Mouse (Mus musculus): ENCODE results near the gene Gsta3. TPM values are rescaled to one million over a fixed set of nuclear protein-coding genes. Genes with fewer than 3 reads are reported as not detected.
"Not testable (repeated sequence)": the region's sequence is repeated elsewhere in the genome, so short reads cannot be mapped to it uniquely, and the experiment has no call there.

Gene Gsta3
- total RNA-seq, 2 experiments from 2014 or later: 0.10 TPM; not detected in 1

- ATAC-seq (replicated peaks; ENCODE audit: poor library complexity): no peak
Measured at GRCm38 (mm10) chr1:21252566-21253302, 12.3 kb downstream of the Gsta3 start.

- no peak for ATAC-seq (replicated peaks; ENCODE audit: poor library complexity)
Measured at GRCm38 (mm10) chr1:21253303-21253650, 12.9 kb downstream of the Gsta3 start.

GRCm38 (mm10) chr1:21253856-21254255, 13.5 kb downstream of the Gsta3 start:
- no peak for ATAC-seq (replicated peaks; ENCODE audit: poor library complexity)

- ATAC-seq (replicated peaks; ENCODE audit: poor library complexity): no peak
Measured at GRCm38 (mm10) chr1:21255625-21256345, 15.4 kb downstream of the Gsta3 start.

GRCm38 (mm10) chr1:21256391-21256790, 16.0 kb downstream of the Gsta3 start:
- no peak for ATAC-seq (replicated peaks; ENCODE audit: poor library complexity)

- no peak for ATAC-seq (replicated peaks; ENCODE audit: poor library complexity)
Measured at GRCm38 (mm10) chr1:21256871-21257270, 16.5 kb downstream of the Gsta3 start.

- not testable (repeated sequence) for ATAC-seq (replicated peaks; ENCODE audit: poor library complexity)
Measured at GRCm38 (mm10) chr1:21259981-21260380, 19.6 kb downstream of the Gsta3 start.

GRCm38 (mm10) chr1:21262401-21262800, 22.0 kb downstream of the Gsta3 start:
- no peak for ATAC-seq (replicated peaks; ENCODE audit: poor library complexity)

- ATAC-seq (replicated peaks; ENCODE audit: poor library complexity): no peak
Measured at GRCm38 (mm10) chr1:21263986-21264385, 23.6 kb downstream of the Gsta3 start.

GRCm38 (mm10) chr1:21264747-21265146, 24.4 kb downstream of the Gsta3 start:
- ATAC-seq (replicated peaks; ENCODE audit: poor library complexity): no peak

- ATAC-seq (replicated peaks; ENCODE audit: poor library complexity): no peak
Measured at GRCm38 (mm10) chr1:21266766-21267165, 26.4 kb downstream of the Gsta3 start.

GRCm38 (mm10) chr1:21267466-21267865, 27.1 kb downstream of the Gsta3 start:
- not testable (repeated sequence) for ATAC-seq (replicated peaks; ENCODE audit: poor library complexity)

GRCm38 (mm10) chr1:21271343-21272055, 31.1 kb downstream of the Gsta3 start:
- ATAC-seq (replicated peaks; ENCODE audit: poor library complexity): peak; percentile 90

GRCm38 (mm10) chr1:21272056-21272431, 31.7 kb downstream of the Gsta3 start:
- no peak; the same call in 1 of the 2 replicates for ATAC-seq (replicated peaks; ENCODE audit: poor library complexity)

- ATAC-seq (replicated peaks; ENCODE audit: poor library complexity): no peak
Measured at GRCm38 (mm10) chr1:21273091-21273490, 32.7 kb downstream of the Gsta3 start.

- ATAC-seq (replicated peaks; ENCODE audit: poor library complexity): no peak
Measured at GRCm38 (mm10) chr1:21274437-21275040, 34.1 kb downstream of the Gsta3 start.

GRCm38 (mm10) chr1:21275366-21275765, 35.0 kb downstream of the Gsta3 start:
- not testable (repeated sequence) for ATAC-seq (replicated peaks; ENCODE audit: poor library complexity)

GRCm38 (mm10) chr1:21276158-21276557, 35.8 kb downstream of the Gsta3 start:
- ATAC-seq (replicated peaks; ENCODE audit: poor library complexity): peak; percentile 84

- ATAC-seq (replicated peaks; ENCODE audit: poor library complexity): no peak
Measured at GRCm38 (mm10) chr1:21280306-21280705, 39.9 kb downstream of the Gsta3 start.

GRCm38 (mm10) chr1:21284644-21285043, 44.3 kb downstream of the Gsta3 start:
- ATAC-seq (replicated peaks; ENCODE audit: poor library complexity): not testable (repeated sequence)

GRCm38 (mm10) chr1:21291394-21291793, 51.0 kb downstream of the Gsta3 start:
- ATAC-seq (replicated peaks; ENCODE audit: poor library complexity): no peak

Data from megakaryocyte progenitor cell, adult 5-6 weeks (primary cell).